Mouse (Mus musculus): ENCODE measurements around the gene Dbh. TPM values are rescaled to one million over a fixed set of nuclear protein-coding genes. Genes with fewer than 3 reads are reported as not detected.

The Dbh gene
- polyA plus RNA-seq, 1 experiment from 2014 or later, result 0.37 TPM

- Histone ChIP-seq H3K36me3 (ENCODE audit: insufficient read depth, low read length) (no peaks in the 10 kb centered on the region), H3K4me1 (ENCODE audit: insufficient read depth, low read depth, low read length) (no peaks in the 10 kb centered on the region; the same call in 1 of the 2 replicates), H3K4me2 (replicated peaks; ENCODE audit: low read depth, low read length) (no peak overlapping the region), H3K27ac (ENCODE audit: low read length) (no peak overlapping the region), H3K9me3 (ENCODE audit: low read length) (no peaks in the 10 kb centered on the region), H3K9ac (replicated peaks; ENCODE audit: low read depth) (no peak overlapping the region), H3K27me3 (replicated peaks; ENCODE audit: insufficient read depth, low read length) (peaks cover 13% of the 10 kb centered on the region; the same call in 1 of the 2 replicates), H3K4me3 (ENCODE audit: low read depth, low read length) (no peak overlapping the region)
- DNase-seq (ENCODE audit: low spot score), result no peak
- WGBS, result 42% methylated on average over 4 of the region's 4 CpGs
- TF ChIP-seq CTCF (IDR thresholded peaks at IDR 0.05) (no peak), EP300 (IDR thresholded peaks at IDR 0.05) (no peak)
- no peak for ATAC-seq
Observed at GRCm38 (mm10) chr2:27138356-27138755, 26.7 kb upstream of the Dbh start.

GRCm38 (mm10) chr2:27141950-27142693, 22.9 kb upstream of the Dbh start, which contains the start of gene Fam163b:
Gene Fam163b, minus strand, starts transcription at chr2:27142491.
- H3K9me3 ChIP-seq (ENCODE audit: low read length), result no peaks in the 10 kb centered on the region
- peaks cover 13% of the 10 kb centered on the region; the same call in 1 of the 2 replicates for H3K27me3 ChIP-seq (replicated peaks; ENCODE audit: insufficient read depth, low read length)

GRCm38 (mm10) chr2:27144957-27145356, 20.1 kb upstream of the Dbh start:
- Histone ChIP-seq H3K9ac (replicated peaks; ENCODE audit: low read depth) (no peak overlapping the region), H3K27me3 (replicated peaks; ENCODE audit: insufficient read depth, low read length) (peaks cover 13% of the 10 kb centered on the region; the same call in 1 of the 2 replicates), H3K4me2 (replicated peaks; ENCODE audit: low read depth, low read length) (no peak overlapping the region), H3K36me3 (ENCODE audit: insufficient read depth, low read length) (no peaks in the 10 kb centered on the region), H3K4me1 (ENCODE audit: insufficient read depth, low read depth, low read length) (no peaks in the 10 kb centered on the region; the same call in 1 of the 2 replicates), H3K27ac (ENCODE audit: low read length) (no peak overlapping the region), H3K4me3 (ENCODE audit: low read depth, low read length) (no peak overlapping the region), H3K9me3 (ENCODE audit: low read length) (no peaks in the 10 kb centered on the region)
- DNase-seq (ENCODE audit: low spot score) (no peak), ATAC-seq (no peak)
- 59% methylated on average over 2 of the region's 2 CpGs for whole genome bisulfite sequencing
- TF ChIP-seq EP300 (IDR thresholded peaks at IDR 0.05) (no peak), CTCF (IDR thresholded peaks at IDR 0.05) (no peak)

More at GRCm38 (mm10) chr2:27141950-27142693, 22.9 kb upstream of the Dbh start, which contains the start of gene Fam163b:
- H3K36me3 ChIP-seq (ENCODE audit: insufficient read depth, low read length), result no peaks in the 10 kb centered on the region
- H3K4me3 ChIP-seq (ENCODE audit: low read depth, low read length), result peak within 1 kb of the TSS; percentile 19; the same call in 1 of the 2 replicates
- no peaks in the 10 kb centered on the region; the same call in 1 of the 2 replicates for H3K4me1 ChIP-seq (ENCODE audit: insufficient read depth, low read depth, low read length)
- H3K9ac ChIP-seq (replicated peaks; ENCODE audit: low read depth), result 0 out of 2 replicates have a peak within 1 kb of the TSS, but pooled peaks have one; percentile 16
- TF ChIP-seq EP300 (IDR thresholded peaks at IDR 0.05) (no peak), CTCF (IDR thresholded peaks at IDR 0.05) (no peak)
- peak; percentile 83 for ATAC-seq
- under 1% methylated on average over 34 of the region's 62 CpGs for WGBS
- peak within 1 kb of the TSS; percentile 63 for H3K4me2 ChIP-seq (replicated peaks; ENCODE audit: low read depth, low read length)
- no peak within 1 kb of the TSS for H3K27ac ChIP-seq (ENCODE audit: low read length)
- peak; percentile 60 for DNase-seq (ENCODE audit: low spot score)

GRCm38 (mm10) chr2:27146840-27147239, 18.2 kb upstream of the Dbh start:
- DNase-seq (ENCODE audit: low spot score) (no peak), ATAC-seq (no peak)
- WGBS, result 72% methylated on average over 6 of the region's 6 CpGs
- H3K36me3 ChIP-seq (ENCODE audit: insufficient read depth, low read length), result no peaks in the 10 kb centered on the region
- no peaks in the 10 kb centered on the region for H3K9me3 ChIP-seq (ENCODE audit: low read length)
- H3K27ac ChIP-seq (ENCODE audit: low read length), result no peak overlapping the region
- no peak overlapping the region for H3K9ac ChIP-seq (replicated peaks; ENCODE audit: low read depth)
- H3K4me1 ChIP-seq (ENCODE audit: insufficient read depth, low read depth, low read length), result no peaks in the 10 kb centered on the region; the same call in 1 of the 2 replicates
- no peak overlapping the region for H3K4me3 ChIP-seq (ENCODE audit: low read depth, low read length)
- TF ChIP-seq EP300 (IDR thresholded peaks at IDR 0.05) (no peak), CTCF (IDR thresholded peaks at IDR 0.05) (no peak)
- H3K27me3 ChIP-seq (replicated peaks; ENCODE audit: insufficient read depth, low read length), result peaks cover 6% of the 10 kb centered on the region; the same call in 1 of the 2 replicates
- H3K4me2 ChIP-seq (replicated peaks; ENCODE audit: low read depth, low read length), result no peak overlapping the region

- TF ChIP-seq CTCF (IDR thresholded peaks at IDR 0.05), result no peak
- TF ChIP-seq EP300 (IDR thresholded peaks at IDR 0.05), result no peak
- Histone ChIP-seq H3K27me3 (replicated peaks; ENCODE audit: insufficient read depth, low read length) (no peaks in the 10 kb centered on the region), H3K9ac (replicated peaks; ENCODE audit: low read depth) (no peak overlapping the region), H3K4me2 (replicated peaks; ENCODE audit: low read depth, low read length) (no peak overlapping the region), H3K4me1 (ENCODE audit: insufficient read depth, low read depth, low read length) (no peaks in the 10 kb centered on the region), H3K27ac (ENCODE audit: low read length) (no peak overlapping the region), H3K9me3 (ENCODE audit: low read length) (no peaks in the 10 kb centered on the region), H3K4me3 (ENCODE audit: low read depth, low read length) (no peak overlapping the region), H3K36me3 (ENCODE audit: insufficient read depth, low read length) (no peaks in the 10 kb centered on the region)
- no peak for ATAC-seq
- WGBS, result 8% methylated on average over 2 of the region's 2 CpGs
- DNase-seq (ENCODE audit: low spot score), result no peak
Observed at GRCm38 (mm10) chr2:27149457-27149856, 15.6 kb upstream of the Dbh start.

GRCm38 (mm10) chr2:27154466-27155185, 10.4 kb upstream of the Dbh start:
- Histone ChIP-seq H3K27ac (ENCODE audit: low read length) (no peak overlapping the region), H3K4me2 (replicated peaks; ENCODE audit: low read depth, low read length) (no peak overlapping the region), H3K27me3 (replicated peaks; ENCODE audit: insufficient read depth, low read length) (no peaks in the 10 kb centered on the region), H3K4me3 (ENCODE audit: low read depth, low read length) (no peak overlapping the region), H3K9ac (replicated peaks; ENCODE audit: low read depth) (no peak overlapping the region), H3K4me1 (ENCODE audit: insufficient read depth, low read depth, low read length) (no peaks in the 10 kb centered on the region), H3K9me3 (ENCODE audit: low read length) (no peaks in the 10 kb centered on the region), H3K36me3 (ENCODE audit: insufficient read depth, low read length) (no peaks in the 10 kb centered on the region)
- TF ChIP-seq EP300 (IDR thresholded peaks at IDR 0.05) (no peak), CTCF (IDR thresholded peaks at IDR 0.05) (no peak)
- DNase-seq (ENCODE audit: low spot score), result no peak
- whole genome bisulfite sequencing, result 73% methylated on average over 10 of the region's 10 CpGs
- ATAC-seq, result no peak
